Mouse (Mus musculus) hindbrain, embryonic 15.5 days (tissue): ENCODE results near the gene Golt1a. TPM values are rescaled to one million over a fixed set of nuclear protein-coding genes. Genes with fewer than 3 reads are reported as not detected.

Source experiments
- ATAC-seq: fragments of 200-750 bp; cut with Nextera tagmentation; 2 replicates; pipeline ENCODE4 v1.8.0; 2017; ENCODE audit warnings: low read depth, moderate number of reproducible peaks, moderate TSS enrichment; ENCODE audit not compliant: low FRiP score
- H3K27ac ChIP-seq: fragments of 300-500 bp; sonication (generic); replicated peaks from 2 replicates; pipeline ENCODE4 v1.5.1; 2015; ENCODE audit warnings: mild to moderate bottlenecking, inconsistent platforms
- H3K27me3 ChIP-seq: fragments of 300-500 bp; sonication (generic); 2 replicates; pipeline ENCODE4 v1.6.1; 2015; ENCODE audit warnings: control low read depth, inconsistent platforms
- H3K36me3 ChIP-seq: fragments of 300-500 bp; sonication (generic); 2 replicates; pipeline ENCODE4 v1.6.1; 2015; ENCODE audit warnings: control low read depth, inconsistent platforms
- H3K4me1 ChIP-seq: fragments of 300-500 bp; sonication (generic); replicated peaks from 2 replicates; pipeline ENCODE4 v1.6.1; 2015; ENCODE audit warnings: control low read depth, inconsistent platforms
- H3K4me2 ChIP-seq: fragments of 300-500 bp; sonication (generic); 2 replicates; pipeline ENCODE4 v1.6.1; 2015; ENCODE audit warnings: moderate library complexity, mild to moderate bottlenecking, inconsistent platforms
- H3K4me3 ChIP-seq: fragments of 300-500 bp; sonication (generic); 2 replicates; pipeline ENCODE4 v1.5.1; 2015; ENCODE audit warnings: mild to moderate bottlenecking, inconsistent platforms
- H3K9ac ChIP-seq: fragments of 300-500 bp; sonication (generic); 2 replicates; pipeline ENCODE4 v1.6.1; 2015; ENCODE audit warnings: inconsistent platforms
- H3K9me3 ChIP-seq: fragments of 300-500 bp; sonication (generic); 2 replicates; pipeline ENCODE4 v1.6.1; 2016; ENCODE audit warnings: control low read depth, inconsistent platforms
- WGBS: fragments of 180-500 bp; shearing (Covaris S2); methylation state at CpG from one replicate; pipeline ENCODE4 v1.1.7; 2015; 5-methylcytosine and 5-hydroxymethylcytosine counted together
- polyA plus RNA-seq: library from polyadenylated mRNA; unstranded; fragments of >200 nt; fragmentation: Nextera tagmentation; extraction: Ambion mirVana; gene quantifications from 2 replicates; pipeline ENCODE4 v1.2.1, GENCODE M21; 2015

Golt1a gene
- polyA plus RNA-seq, 1 experiment from 2014 or later: not detected

DNA sequence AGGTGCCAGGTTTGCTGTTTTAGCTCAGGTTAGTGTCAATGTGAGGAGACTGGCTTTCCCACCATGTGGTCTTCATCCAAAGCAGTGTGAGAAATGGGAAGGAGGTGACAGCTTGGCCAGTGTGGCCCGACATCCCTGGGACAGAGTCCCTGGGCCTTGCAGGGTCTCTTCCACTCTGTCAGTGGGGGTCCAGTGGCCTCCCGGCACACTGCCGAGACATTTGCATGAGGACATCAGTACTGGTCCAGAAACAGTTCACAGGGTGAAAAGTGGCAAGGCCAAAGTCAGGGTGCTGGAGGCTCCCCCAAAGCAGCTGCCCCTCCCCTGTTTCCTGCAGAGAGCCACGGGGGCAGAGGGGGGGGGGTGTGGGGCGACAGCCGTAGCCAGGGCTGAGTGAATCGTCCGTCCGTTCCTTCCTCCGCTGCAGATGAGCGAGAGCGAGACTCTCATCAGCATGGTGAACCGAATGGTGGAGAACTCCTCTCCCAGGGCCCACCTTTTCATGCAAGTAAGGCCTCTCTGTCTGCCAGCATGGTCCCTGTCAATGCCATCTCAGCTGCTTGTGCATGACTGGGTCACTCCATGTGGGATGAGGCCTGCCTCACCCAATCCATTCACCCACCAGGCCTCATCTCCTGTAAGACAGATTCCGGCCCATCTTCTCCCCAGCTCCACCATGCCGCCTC is 30.5 kb upstream of the Golt1a start:
- ATAC-seq: no peak
- Histone ChIP-seq H3K27ac (0 out of 2 replicates have a peak overlapping the region, but pooled peaks have one; percentile 6), H3K4me3 (no peak overlapping the region), H3K4me1 (peaks cover 17% of the 10 kb centered on the region), H3K27me3 (no peaks in the 10 kb centered on the region), H3K4me2 (no peak overlapping the region), H3K36me3 (peaks cover 12% of the 10 kb centered on the region; the same call in 1 of the 2 replicates), H3K9me3 (no peaks in the 10 kb centered on the region), H3K9ac (no peak overlapping the region)
- WGBS: 56% methylated on average over 15 of the region's 15 CpGs

DNA sequence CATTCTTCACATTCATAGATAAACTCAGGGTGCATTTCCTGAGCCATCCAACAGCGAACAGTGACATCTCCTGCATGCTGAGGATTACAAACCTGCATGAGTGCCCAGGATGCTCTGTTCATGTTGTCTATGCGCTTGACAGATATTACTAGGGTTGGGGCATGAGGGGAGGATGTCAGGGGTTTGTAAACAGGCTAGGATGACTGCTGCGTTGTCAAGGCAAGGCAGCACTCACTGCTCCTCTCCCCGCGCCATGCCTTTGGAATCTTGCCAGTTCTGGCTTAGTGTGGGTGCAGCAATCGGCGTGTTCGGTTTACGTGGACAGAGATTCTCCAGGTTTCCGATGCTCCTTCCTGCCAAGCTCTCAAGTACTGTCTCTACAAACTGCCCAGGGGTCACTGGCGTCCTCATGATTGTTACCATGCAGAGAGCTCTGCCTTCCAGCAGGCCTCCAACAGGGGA is 29.9 kb upstream of the Golt1a start:
- H3K36me3 ChIP-seq: peaks cover 7% of the 10 kb centered on the region; the same call in 1 of the 2 replicates
- H3K9me3 ChIP-seq: no peaks in the 10 kb centered on the region
- no peaks in the 10 kb centered on the region for H3K27me3 ChIP-seq
- H3K9ac ChIP-seq: no peak overlapping the region
- H3K4me2 ChIP-seq: no peak overlapping the region
- H3K4me1 ChIP-seq: peaks cover 17% of the 10 kb centered on the region
- 63% methylated on average over 11 of the region's 11 CpGs for WGBS
- H3K4me3 ChIP-seq: no peak overlapping the region
- H3K27ac ChIP-seq: 0 out of 2 replicates have a peak overlapping the region, but pooled peaks have one; percentile 6
- ATAC-seq: no peak

DNA sequence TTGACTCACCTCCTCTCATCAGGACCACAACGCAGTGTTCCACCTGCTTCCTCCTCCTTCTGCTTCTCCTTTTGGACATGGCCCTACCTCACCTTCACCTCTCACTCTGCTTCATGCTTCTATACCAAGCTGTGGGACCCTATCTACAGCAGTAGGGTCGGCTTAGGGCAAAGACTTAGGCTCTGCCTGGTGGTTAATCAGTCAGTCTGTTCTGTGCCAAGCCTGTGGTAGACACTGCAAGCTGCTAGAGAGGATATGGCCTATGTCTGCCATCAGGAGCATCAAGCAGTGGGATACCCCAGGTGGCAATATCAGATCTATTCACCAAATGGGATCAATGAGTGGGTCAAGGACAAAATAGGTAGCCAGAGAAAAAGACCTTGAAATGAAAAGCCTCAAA is 29.1 kb upstream of the Golt1a start:
- WGBS: 92% methylated on average over 2 of the region's 2 CpGs
- Histone ChIP-seq H3K9me3 (no peaks in the 10 kb centered on the region), H3K27ac (no peak overlapping the region), H3K36me3 (peaks cover 9% of the 10 kb centered on the region), H3K9ac (no peak overlapping the region), H3K4me3 (no peak overlapping the region), H3K4me1 (peaks cover 17% of the 10 kb centered on the region), H3K4me2 (no peak overlapping the region), H3K27me3 (no peaks in the 10 kb centered on the region)
- no peak for ATAC-seq

DNA sequence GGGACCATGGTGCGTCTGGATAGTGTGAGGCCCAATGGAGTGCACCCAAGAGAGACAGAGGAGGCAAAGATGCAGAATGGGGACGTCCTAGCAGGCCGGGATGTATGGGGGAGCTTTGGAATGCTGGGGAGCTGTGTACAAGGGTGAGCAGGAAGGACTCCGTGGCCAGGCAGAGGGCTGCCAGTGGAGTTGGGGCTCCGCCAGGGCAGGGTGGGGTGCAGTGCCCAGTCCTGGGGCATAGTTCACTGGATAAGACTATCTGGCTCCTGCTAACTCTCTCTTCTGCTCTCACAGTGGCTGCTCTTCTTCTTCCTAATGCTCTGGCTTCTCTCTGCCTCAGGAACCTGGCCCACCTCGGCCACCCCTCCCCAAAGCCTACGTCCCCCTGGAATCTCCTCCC is 23.7 kb upstream of the Golt1a start:
- Histone ChIP-seq H3K9me3 (no peaks in the 10 kb centered on the region), H3K9ac (no peak overlapping the region), H3K27me3 (no peaks in the 10 kb centered on the region), H3K4me2 (no peak overlapping the region), H3K27ac (no peak overlapping the region), H3K4me3 (no peak overlapping the region), H3K36me3 (peaks cover 38% of the 10 kb centered on the region), H3K4me1 (no peaks in the 10 kb centered on the region)
- ATAC-seq: no peak
- WGBS: 84% methylated on average over 7 of the region's 7 CpGs

DNA sequence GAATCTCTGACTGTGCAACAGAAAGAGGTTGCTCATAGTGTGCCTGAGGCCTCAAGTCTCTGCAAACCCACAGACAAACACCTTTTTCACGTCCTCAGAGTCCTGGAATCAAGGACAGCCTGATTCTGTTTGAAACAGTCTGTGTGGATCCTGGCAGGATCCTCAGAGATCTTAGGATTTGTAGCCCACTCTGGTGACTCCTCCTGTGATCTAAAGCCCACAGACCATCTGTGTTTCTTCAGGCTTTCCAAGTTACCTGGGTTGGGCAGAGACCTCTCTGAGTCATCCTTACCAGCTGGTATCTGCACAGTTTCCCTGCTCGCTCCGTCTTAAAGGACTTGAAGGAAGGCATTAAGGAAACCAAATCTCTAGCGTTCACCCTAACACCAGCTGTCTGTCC is 22.5 kb upstream of the Golt1a start:
- Histone ChIP-seq H3K27me3 (no peaks in the 10 kb centered on the region), H3K4me3 (no peak overlapping the region), H3K9me3 (no peaks in the 10 kb centered on the region), H3K4me2 (no peak overlapping the region), H3K27ac (no peak overlapping the region), H3K4me1 (no peaks in the 10 kb centered on the region), H3K36me3 (peaks cover 38% of the 10 kb centered on the region), H3K9ac (no peak overlapping the region)
- WGBS: 92% methylated on average over 4 of the region's 4 CpGs
- ATAC-seq: no peak

DNA sequence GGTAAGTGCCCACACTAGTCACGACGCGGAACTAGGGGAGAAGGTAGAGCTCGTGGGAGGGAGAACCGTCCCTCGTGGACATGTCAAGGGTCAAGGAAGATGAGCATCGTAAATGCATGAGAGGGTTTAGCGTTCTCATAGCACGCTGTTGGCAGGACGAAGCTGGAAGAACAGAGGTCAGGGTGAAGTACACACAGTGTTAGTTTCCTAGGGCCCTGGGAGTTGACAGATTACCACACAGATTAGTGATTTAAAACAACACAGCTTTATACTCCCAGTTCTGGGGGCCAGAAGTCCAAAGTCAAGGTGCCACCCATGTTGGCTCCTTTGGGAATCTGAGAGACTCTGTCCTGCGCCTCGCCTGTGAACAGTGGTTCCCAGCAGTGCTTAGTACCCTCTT is 21.7 kb upstream of the Golt1a start:
- peaks cover 42% of the 10 kb centered on the region for H3K36me3 ChIP-seq
- WGBS: 94% methylated on average over 12 of the region's 12 CpGs

DNA sequence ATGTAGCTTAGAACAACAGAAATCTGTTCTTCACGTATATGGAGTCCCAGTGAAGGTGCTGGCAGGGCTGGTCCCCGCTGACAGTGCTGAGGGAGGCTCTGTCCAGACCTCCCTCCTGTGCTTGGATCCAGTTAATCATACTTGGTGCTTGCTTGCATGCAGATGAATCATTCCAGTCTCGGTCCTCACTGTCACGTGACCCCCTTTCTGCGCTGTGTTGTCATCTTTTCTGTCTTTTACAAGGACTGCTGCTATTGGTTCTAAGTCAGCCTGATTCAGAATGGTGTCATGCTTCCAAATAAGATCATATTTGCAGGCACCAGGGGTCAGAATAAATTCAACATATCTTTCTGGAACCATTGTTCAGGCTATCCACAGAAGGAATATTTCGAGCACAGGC is 17.7 kb upstream of the Golt1a start:
- no peaks in the 10 kb centered on the region for H3K27me3 ChIP-seq
- H3K36me3 ChIP-seq: peaks cover 41% of the 10 kb centered on the region
- H3K4me2 ChIP-seq: no peak overlapping the region
- WGBS: 93% methylated on average over 6 of the region's 6 CpGs
- no peak overlapping the region for H3K4me3 ChIP-seq
- no peaks in the 10 kb centered on the region for H3K9me3 ChIP-seq
- H3K4me1 ChIP-seq: no peaks in the 10 kb centered on the region
- no peak for ATAC-seq
- no peak overlapping the region for H3K27ac ChIP-seq
- H3K9ac ChIP-seq: no peak overlapping the region

More for the DNA sequence above, 21.7 kb upstream of the Golt1a start:
- Histone ChIP-seq H3K27me3 (no peaks in the 10 kb centered on the region), H3K9ac (no peak overlapping the region), H3K4me3 (no peak overlapping the region), H3K4me2 (no peak overlapping the region), H3K9me3 (no peaks in the 10 kb centered on the region), H3K4me1 (no peaks in the 10 kb centered on the region), H3K27ac (no peak overlapping the region)
- ATAC-seq: no peak

DNA sequence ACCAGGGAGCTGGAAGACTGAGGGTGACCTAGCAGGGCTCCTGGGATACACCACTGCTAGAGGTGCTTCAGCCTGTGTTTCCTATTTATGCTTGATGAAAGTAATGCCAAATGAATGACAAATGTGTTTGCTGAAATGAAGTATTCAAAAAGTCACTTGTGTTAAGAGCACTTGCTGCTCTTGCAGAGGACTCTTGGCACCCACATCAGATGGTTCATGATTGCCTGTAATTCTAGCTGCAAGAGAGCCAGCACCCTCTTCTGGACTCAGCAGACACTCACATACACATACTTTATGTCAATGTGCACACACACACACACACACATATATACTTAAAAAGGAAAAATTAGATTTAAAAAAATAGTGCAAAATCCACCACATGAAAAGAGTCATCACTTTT is 17.0 kb upstream of the Golt1a start:
- Histone ChIP-seq H3K9me3 (no peaks in the 10 kb centered on the region), H3K36me3 (peaks cover 35% of the 10 kb centered on the region), H3K27ac (no peak overlapping the region), H3K4me1 (no peaks in the 10 kb centered on the region), H3K4me2 (no peak overlapping the region), H3K4me3 (no peak overlapping the region), H3K9ac (no peak overlapping the region), H3K27me3 (no peaks in the 10 kb centered on the region)
- no peak for ATAC-seq

DNA sequence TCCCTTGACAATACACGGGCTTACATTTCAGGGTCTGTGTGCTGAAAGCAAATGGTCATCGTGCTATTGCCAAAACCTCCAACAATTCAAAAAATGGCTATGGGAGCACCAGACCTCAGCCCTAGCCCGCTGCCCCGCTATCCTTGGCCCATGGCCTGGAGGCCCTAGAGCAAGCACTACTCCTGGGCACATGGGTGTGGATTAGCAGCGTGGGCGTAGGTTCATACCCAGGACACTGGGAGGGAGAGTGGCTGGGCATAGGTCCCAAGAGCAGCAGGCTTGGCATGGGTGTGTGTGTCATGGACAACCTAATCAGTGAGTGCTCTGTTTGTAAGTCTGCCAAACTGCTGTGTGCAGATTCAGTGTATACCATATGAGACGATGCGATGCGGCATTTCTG is 13.2 kb upstream of the Golt1a start:
- H3K4me3 ChIP-seq: no peak overlapping the region
- 0 out of 2 replicates have a peak, but pooled peaks have one; percentile 20 for ATAC-seq
- no peak overlapping the region for H3K4me2 ChIP-seq
- H3K9me3 ChIP-seq: no peaks in the 10 kb centered on the region
- no peak overlapping the region for H3K27ac ChIP-seq
- no peaks in the 10 kb centered on the region for H3K27me3 ChIP-seq
- peaks cover 8% of the 10 kb centered on the region for H3K4me1 ChIP-seq
- 76% methylated on average over 9 of the region's 9 CpGs for WGBS
- peaks cover 36% of the 10 kb centered on the region for H3K36me3 ChIP-seq
- H3K9ac ChIP-seq: no peak overlapping the region

DNA sequence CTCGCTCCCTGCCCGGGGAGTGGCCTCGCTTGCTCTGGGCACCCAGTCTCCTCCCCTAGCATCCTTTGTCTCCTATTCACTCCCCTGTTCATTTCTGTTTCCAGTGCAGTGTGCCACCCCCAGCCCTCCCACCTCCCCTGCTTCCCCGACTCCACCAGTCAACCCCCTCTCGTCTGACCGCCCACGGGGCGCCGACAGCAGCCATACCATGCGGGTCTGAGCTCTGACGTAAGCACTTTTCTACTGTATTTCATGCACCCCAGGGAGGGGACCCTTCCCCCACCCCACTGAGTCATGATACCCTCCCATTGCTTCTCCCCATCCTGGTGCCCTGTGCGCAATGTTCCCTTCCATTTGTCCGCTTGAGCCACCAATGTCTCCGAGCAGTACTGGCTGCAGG is 10.8 kb upstream of the Golt1a start:
- H3K4me3 ChIP-seq: no peak overlapping the region
- ATAC-seq: no peak
- no peak overlapping the region for H3K4me2 ChIP-seq
- H3K36me3 ChIP-seq: peaks cover 28% of the 10 kb centered on the region
- WGBS: 40% methylated on average over 14 of the region's 14 CpGs
- H3K4me1 ChIP-seq: peaks cover 14% of the 10 kb centered on the region
- H3K27me3 ChIP-seq: no peaks in the 10 kb centered on the region
- H3K9me3 ChIP-seq: no peaks in the 10 kb centered on the region
- H3K9ac ChIP-seq: no peak overlapping the region
- no peak overlapping the region for H3K27ac ChIP-seq

DNA sequence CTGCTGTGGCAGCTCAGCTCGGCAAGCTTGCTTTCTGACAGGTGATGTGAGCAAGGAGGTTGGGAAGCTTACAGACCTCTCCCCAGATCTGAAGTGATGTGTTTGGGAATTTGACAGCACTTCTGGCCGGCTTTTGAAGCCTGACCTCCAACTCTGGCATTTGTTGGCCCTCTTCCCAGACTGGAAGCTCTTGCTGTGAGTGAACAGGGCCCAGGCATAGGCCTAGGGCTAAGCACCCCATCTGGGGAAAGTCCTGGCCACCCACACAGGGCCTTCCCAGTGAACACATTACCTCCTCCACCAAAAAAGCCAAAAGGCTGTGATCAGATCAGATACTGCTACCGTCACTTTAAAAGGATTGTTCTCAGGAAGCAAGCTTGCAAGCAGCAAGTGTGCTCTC is 7.1 kb upstream of the Golt1a start:
- WGBS: 30% methylated on average over 3 of the region's 3 CpGs
- ATAC-seq: no peak

DNA sequence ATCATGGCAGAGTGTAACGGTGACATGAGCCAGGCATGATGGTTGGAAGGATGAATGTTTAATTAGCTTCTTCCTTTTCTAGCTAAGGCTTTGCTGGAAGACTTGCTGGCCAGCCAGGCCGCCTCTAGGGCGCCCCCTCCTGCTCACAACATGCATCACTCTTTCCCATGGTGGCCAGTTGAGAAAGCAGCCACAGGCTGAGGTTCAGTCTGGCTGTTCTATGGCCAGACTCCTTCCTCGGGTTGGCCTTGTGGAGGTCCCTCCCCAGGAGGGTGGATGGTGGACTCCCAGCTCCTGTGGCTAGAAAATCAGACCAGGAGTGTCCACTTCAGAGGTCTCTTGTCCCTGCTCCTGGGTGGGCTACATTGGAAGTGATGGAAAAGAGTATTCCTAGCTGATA is 2.8 kb upstream of the Golt1a start:
- no peak for ATAC-seq
- H3K9me3 ChIP-seq: no peaks in the 10 kb centered on the region
- no peak overlapping the region for H3K27ac ChIP-seq
- no peak overlapping the region for H3K9ac ChIP-seq
- WGBS: under 1% methylated on average over 4 of the region's 4 CpGs
- H3K27me3 ChIP-seq: no peaks in the 10 kb centered on the region
- H3K4me2 ChIP-seq: no peak overlapping the region
- H3K4me3 ChIP-seq: no peak overlapping the region
- H3K36me3 ChIP-seq: no peaks in the 10 kb centered on the region
- H3K4me1 ChIP-seq: peaks cover 21% of the 10 kb centered on the region

More for the DNA sequence above, 7.1 kb upstream of the Golt1a start:
- Histone ChIP-seq H3K4me2 (no peak overlapping the region), H3K9me3 (no peaks in the 10 kb centered on the region), H3K9ac (no peak overlapping the region), H3K27ac (no peak overlapping the region), H3K36me3 (peaks cover 17% of the 10 kb centered on the region), H3K27me3 (no peaks in the 10 kb centered on the region), H3K4me1 (peaks cover 23% of the 10 kb centered on the region), H3K4me3 (no peak overlapping the region)

DNA sequence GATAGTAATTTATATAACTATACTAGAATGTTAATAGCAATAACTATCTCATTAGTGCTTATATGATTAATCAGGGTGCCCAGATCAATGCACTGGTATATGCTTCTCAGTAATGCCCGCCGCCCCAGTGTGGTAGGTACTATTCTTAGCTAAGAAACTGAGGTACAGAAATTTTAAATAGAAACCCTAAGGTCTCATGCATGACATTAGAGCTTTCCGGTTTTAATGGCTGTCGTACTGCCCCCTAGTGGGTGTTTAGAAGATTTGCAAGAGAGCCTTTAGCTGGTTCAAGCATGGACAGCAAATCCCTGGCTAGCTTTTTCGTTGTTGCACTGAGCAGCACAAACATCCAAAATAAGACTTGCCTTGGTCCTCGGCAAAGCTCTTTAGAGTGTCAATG is 2.3 kb upstream of the Golt1a start:
- Histone ChIP-seq H3K4me1 (peaks cover 20% of the 10 kb centered on the region), H3K4me3 (no peak overlapping the region), H3K9me3 (no peaks in the 10 kb centered on the region), H3K27ac (no peak overlapping the region), H3K9ac (no peak overlapping the region), H3K36me3 (no peaks in the 10 kb centered on the region), H3K27me3 (no peaks in the 10 kb centered on the region), H3K4me2 (no peak overlapping the region)
- no peak for ATAC-seq
- 13% methylated on average over 6 of the region's 6 CpGs for WGBS
